Mouse (Mus musculus) heart, adult 2 months (tissue): ENCODE results near the gene Cep41.

Source experiments
- CTCF ChIP-seq: fragments of 200-600 bp; IDR thresholded peaks from 2 replicates; pipeline ENCODE4 v1.8.1; 2022; ENCODE audit warnings: antibody characterized with exemption, mild to moderate bottlenecking, moderate library complexity
- POLR2A ChIP-seq: fragments of 200-500 bp; IDR thresholded peaks from 2 replicates; pipeline ENCODE4 v1.6.1; 2011; ENCODE audit warnings: mild to moderate bottlenecking, low read depth, low read length, control low read depth; ENCODE audit not compliant: insufficient read depth

DNA sequence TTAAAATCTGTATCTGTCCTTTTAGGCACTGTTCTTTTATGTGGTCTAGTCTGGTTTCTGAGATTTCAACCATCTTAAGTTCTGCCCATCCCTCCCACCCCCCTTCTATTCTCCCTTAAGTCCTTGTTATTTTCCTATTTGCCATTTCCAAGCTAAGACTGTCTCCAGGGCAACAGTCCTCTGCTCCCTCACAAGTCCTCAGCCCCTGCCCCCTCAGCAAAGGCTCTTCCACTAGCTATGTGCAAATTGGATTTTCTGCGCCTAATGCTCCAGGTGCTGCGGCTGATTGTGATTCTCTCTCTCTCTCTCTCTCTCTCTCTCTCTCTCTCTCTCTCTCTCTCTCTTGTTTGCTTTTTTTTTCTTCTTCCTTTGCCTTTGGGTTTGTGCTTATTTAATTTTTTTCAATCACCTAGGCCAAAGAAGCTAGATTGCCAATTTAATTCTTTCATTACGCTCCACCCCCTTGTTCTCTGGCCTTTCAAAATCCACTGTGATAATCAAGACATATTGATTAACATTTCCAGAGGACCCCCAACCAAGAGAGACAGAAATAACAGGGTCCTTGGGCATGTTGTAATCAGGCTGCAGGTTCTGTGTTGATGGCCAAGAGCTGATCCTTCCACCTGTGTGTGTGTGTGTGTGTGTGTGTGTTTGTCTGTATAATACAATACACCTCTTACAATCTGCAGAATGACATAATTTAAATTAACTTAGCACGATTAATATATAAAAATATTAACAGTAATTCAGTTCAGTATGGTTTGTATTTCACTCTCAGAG lies 29.0 kb upstream of the Cep41 start:
- TF ChIP-seq CTCF (no peak), POLR2A (no peak)
